Comparison of ENCODE assay signal across 8 mouse cellular contexts in the genomic region with DNA sequence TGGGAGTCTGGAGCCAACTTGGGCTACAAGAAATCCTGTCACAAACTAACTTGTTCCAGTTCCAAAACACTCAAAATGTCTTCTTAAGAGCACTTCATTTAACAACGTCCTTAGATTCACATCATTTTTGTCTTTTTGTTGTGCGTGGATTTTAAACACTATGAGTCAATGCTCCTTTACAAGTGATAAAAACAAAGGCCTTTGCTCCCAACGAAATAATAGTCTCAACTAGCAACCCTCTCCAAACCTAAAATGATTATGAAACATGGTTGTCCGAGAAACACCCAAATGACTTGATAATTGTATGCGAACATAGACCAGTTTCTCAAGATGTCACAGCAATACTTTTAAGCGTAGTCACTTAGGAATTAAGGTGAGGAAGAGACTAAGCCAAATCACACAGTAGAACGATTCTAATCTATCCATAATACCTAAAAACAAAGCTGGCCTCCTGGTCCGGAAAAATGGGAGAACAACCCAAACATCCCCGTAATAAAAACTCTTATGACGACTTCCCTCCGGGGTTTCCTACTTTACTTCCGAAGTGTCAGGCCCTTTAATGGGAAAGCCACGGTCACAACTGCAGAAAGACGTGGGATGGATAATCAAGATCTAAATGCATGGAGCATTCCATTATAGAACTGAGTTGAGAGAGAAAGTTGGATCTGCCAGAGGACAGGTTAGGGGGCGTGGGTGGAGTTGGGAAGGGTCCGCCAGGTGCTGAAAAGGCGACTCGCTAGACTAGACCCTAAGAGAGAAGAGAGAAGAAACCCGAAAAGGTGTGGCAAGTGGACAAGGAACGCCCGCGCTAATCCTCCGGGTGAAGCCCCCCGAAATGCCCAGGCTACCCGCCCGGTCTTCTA. TPM values are rescaled to one million over a fixed set of nuclear protein-coding genes. Genes with fewer than 3 reads are reported as not detected.
A peak's percentile ranks its signal among the peaks of the same experiment; 100 is the strongest.
DNase-seq lines count a peak whose midpoint lies in the region; ATAC-seq and TF ChIP-seq lines count a peak whose summit lies in the region.

No protein-coding gene starts in this region.

- peak overlapping the region; percentile 95 for H3K27ac ChIP-seq in gastrocnemius, adult 2 months
- H3K27ac ChIP-seq in embryonic facial prominence, embryonic 15.5 days (replicated peaks) = peak overlapping the region; percentile 80
- H3K27ac ChIP-seq in intestine, embryonic 16.5 days (ENCODE audit: low read length) = peak overlapping the region; percentile 37; the same call in 1 of the 2 replicates
- peak overlapping the region; percentile 75 for H3K27ac ChIP-seq in midbrain, embryonic 16.5 days (ENCODE audit: low read length)

- no peak for TF ChIP-seq CTCF in gastrocnemius, adult 2 months (IDR thresholded peaks at IDR 0.05)

- H3K9me3 ChIP-seq in embryonic facial prominence, embryonic 15.5 days (replicated peaks) = no peaks in the 10 kb centered on the region
- H3K9me3 ChIP-seq in intestine, embryonic 16.5 days (ENCODE audit: control insufficient read depth, low read length) = no peaks in the 10 kb centered on the region
- H3K9me3 ChIP-seq in midbrain, embryonic 16.5 days (replicated peaks; ENCODE audit: control insufficient read depth, low read length, poor library complexity, severe bottlenecking) = no peaks in the 10 kb centered on the region

- peaks cover 10% of the 10 kb centered on the region; the same call in 1 of the 2 replicates for H3K4me1 ChIP-seq in embryonic facial prominence, embryonic 15.5 days
- H3K4me1 ChIP-seq in intestine, embryonic 16.5 days (ENCODE audit: control insufficient read depth, insufficient read depth, low read length) = peaks cover 3% of the 10 kb centered on the region; the same call in 1 of the 2 replicates
- peaks cover 13% of the 10 kb centered on the region for H3K4me1 ChIP-seq in midbrain, embryonic 16.5 days (ENCODE audit: control insufficient read depth, insufficient read depth, low read length)

- peak overlapping the region; percentile 79 for H3K9ac ChIP-seq in embryonic facial prominence, embryonic 15.5 days
- peak overlapping the region; percentile 92 for H3K9ac ChIP-seq in intestine, embryonic 16.5 days (ENCODE audit: low read depth, low read length)
- peak overlapping the region; percentile 85 for H3K9ac ChIP-seq in midbrain, embryonic 16.5 days (ENCODE audit: low read depth, low read length)

- 10% methylated on average over 26 of the region's 26 CpGs for WGBS in embryonic facial prominence, embryonic 15.5 days
- WGBS in intestine, embryonic 16.5 days = 10% methylated on average over 26 of the region's 26 CpGs
- WGBS in midbrain, embryonic 16.5 days = 12% methylated on average over 26 of the region's 26 CpGs

- H3K4me3 ChIP-seq in gastrocnemius, adult 2 months = peak overlapping the region; percentile 100
- peak overlapping the region; percentile 73 for H3K4me3 ChIP-seq in embryonic facial prominence, embryonic 15.5 days (replicated peaks)
- peak overlapping the region; percentile 90 for H3K4me3 ChIP-seq in intestine, embryonic 16.5 days (ENCODE audit: low read length)
- H3K4me3 ChIP-seq in midbrain, embryonic 16.5 days (ENCODE audit: low read depth, low read length) = peak overlapping the region; percentile 65

- no peak for DNase-seq in gastrocnemius, adult 2 months
- DNase-seq in gastrocnemius, postnatal 25 days = no peak
- no peak for DNase-seq in gastrocnemius, postnatal 10 days
- DNase-seq in spleen, postnatal 4 days (ENCODE audit: low spot score in 2 of 2) = no peak

- intact Hi-C loops in gastrocnemius, adult 2 months (cut with DNase I) = loop anchor here (2.0 kb wide), 1 partner anchor 43 kb away; no protein-coding TSS in a partner anchor

- ATAC-seq in CD4-positive, CD25-positive, alpha-beta regulatory T cell, adult 4 months = peak; percentile 2
- no peak for ATAC-seq in embryonic facial prominence, embryonic 15.5 days (ENCODE audit: insufficient number of reproducible peaks, low FRiP score, low TSS enrichment, low read depth)
- ATAC-seq in intestine, embryonic 16.5 days = no peak; the same call in 1 of the 2 replicates
- no peak for ATAC-seq in midbrain, embryonic 16.5 days

- H3K4me2 ChIP-seq in embryonic facial prominence, embryonic 15.5 days (replicated peaks) = peak overlapping the region; percentile 58
- peak overlapping the region; percentile 57 for H3K4me2 ChIP-seq in intestine, embryonic 16.5 days (ENCODE audit: low read depth, low read length)
- H3K4me2 ChIP-seq in midbrain, embryonic 16.5 days (ENCODE audit: low read length) = peak overlapping the region; percentile 56

- H3K36me3 ChIP-seq in embryonic facial prominence, embryonic 15.5 days = no peaks in the 10 kb centered on the region
- no peaks in the 10 kb centered on the region for H3K36me3 ChIP-seq in intestine, embryonic 16.5 days (ENCODE audit: control insufficient read depth, insufficient read depth, low read length)
- H3K36me3 ChIP-seq in midbrain, embryonic 16.5 days (ENCODE audit: control insufficient read depth, insufficient read depth, low read length) = no peaks in the 10 kb centered on the region

- no peaks in the 10 kb centered on the region for H3K27me3 ChIP-seq in embryonic facial prominence, embryonic 15.5 days
- no peaks in the 10 kb centered on the region for H3K27me3 ChIP-seq in intestine, embryonic 16.5 days (replicated peaks; ENCODE audit: control insufficient read depth, insufficient read depth, low read length)
- no peaks in the 10 kb centered on the region for H3K27me3 ChIP-seq in midbrain, embryonic 16.5 days (ENCODE audit: control insufficient read depth, insufficient read depth, low read depth, low read length)

RNA-seq across cellular contexts. Expression of a gene that starts 0.7 kb away (rescaled TPM):
- total RNA-seq in gastrocnemius, adult 2 months (2021) = 1 to 10 TPM; 3.4 to 5.8 TPM
- total RNA-seq in gastrocnemius, postnatal 25 days (2021) = 1 to 10 TPM; 4.2 to 4.4 TPM
- polyA plus RNA-seq in CD4-positive, CD25-positive, alpha-beta regulatory T cell, adult 4 months (2017; shearing (Covaris generic)) = 10 to 100 TPM; 17.7 to 18.8 TPM
- 12.0 and 12.2 TPM in 2 replicates for polyA plus RNA-seq in embryonic facial prominence, embryonic 15.5 days (2015; fragmentation: Nextera tagmentation; extraction: Ambion mirVana)
- 13.1 and 14.0 TPM in 2 replicates for polyA plus RNA-seq in intestine, embryonic 16.5 days (2015; fragmentation: Nextera tagmentation; extraction: Ambion mirVana)
- 13.5 and 13.6 TPM in 2 replicates for polyA plus RNA-seq in midbrain, embryonic 16.5 days (2015; fragmentation: Nextera tagmentation; extraction: Ambion mirVana)
- total RNA-seq in gastrocnemius, postnatal 10 days (2021) = 1 to 10 TPM; 4.3 to 5.9 TPM

RNA-seq across cellular contexts. Expression of a gene that starts 18.5 kb away (rescaled TPM):
- total RNA-seq in gastrocnemius, adult 2 months (2021) = 10 to 100 TPM in 1 of 2 experiments, 1 to 10 TPM in 1; 9.7 to 11.1 TPM
- 1 to 10 TPM; 8.9 to 9.6 TPM for total RNA-seq in gastrocnemius, postnatal 25 days (2021)
- 10 to 100 TPM; 16.2 to 19.4 TPM for polyA plus RNA-seq in CD4-positive, CD25-positive, alpha-beta regulatory T cell, adult 4 months (2017; shearing (Covaris generic))
- 25.1 and 25.3 TPM in 2 replicates for polyA plus RNA-seq in embryonic facial prominence, embryonic 15.5 days (2015; fragmentation: Nextera tagmentation; extraction: Ambion mirVana)
- polyA plus RNA-seq in intestine, embryonic 16.5 days (2015; fragmentation: Nextera tagmentation; extraction: Ambion mirVana) = 19.8 and 22.8 TPM in 2 replicates
- polyA plus RNA-seq in midbrain, embryonic 16.5 days (2015; fragmentation: Nextera tagmentation; extraction: Ambion mirVana) = 29.8 and 32.3 TPM in 2 replicates
- 10 to 100 TPM; 12.2 to 14.6 TPM for total RNA-seq in gastrocnemius, postnatal 10 days (2021)

RNA-seq across cellular contexts. Expression of a gene that starts 44.2 kb away (rescaled TPM):
- 10 to 100 TPM; 25.9 to 30.8 TPM for total RNA-seq in gastrocnemius, adult 2 months (2021)
- 10 to 100 TPM; 22.0 to 22.4 TPM for total RNA-seq in gastrocnemius, postnatal 25 days (2021)
- 10 to 100 TPM; 66.1 to 85.4 TPM for polyA plus RNA-seq in CD4-positive, CD25-positive, alpha-beta regulatory T cell, adult 4 months (2017; shearing (Covaris generic))
- 29.4 and 32.2 TPM in 2 replicates for polyA plus RNA-seq in embryonic facial prominence, embryonic 15.5 days (2015; fragmentation: Nextera tagmentation; extraction: Ambion mirVana)
- polyA plus RNA-seq in intestine, embryonic 16.5 days (2015; fragmentation: Nextera tagmentation; extraction: Ambion mirVana) = 21.5 and 25.7 TPM in 2 replicates
- 16.4 and 22.1 TPM in 2 replicates for polyA plus RNA-seq in midbrain, embryonic 16.5 days (2015; fragmentation: Nextera tagmentation; extraction: Ambion mirVana)
- 10 to 100 TPM; 20.5 to 23.8 TPM for total RNA-seq in gastrocnemius, postnatal 10 days (2021)

Comparison
In these comparisons a context has a peak if more than half of its experiments do, and no peak if none do; other contexts are left out.
1. H3K27ac ChIP-seq: peak in every context shown above with its lines; median percentile 95 in gastrocnemius, adult 2 months; 80 in embryonic facial prominence, embryonic 15.5 days; 75 in midbrain, embryonic 16.5 days; 37 in intestine, embryonic 16.5 days.